Mouse (Mus musculus): ENCODE results near the gene Mfn2. TPM values are rescaled to one million over a fixed set of nuclear protein-coding genes. Genes with fewer than 3 reads are reported as not detected.

The Mfn2 gene
- polyA plus RNA-seq, 1 experiment from 2014 or later: 144 TPM

Other genes starting within 250 kb of the Mfn2 start
- not detected in 2 replicates for gene Zfp534, start 202.2 kb downstream of the Mfn2 start, polyA plus RNA-seq (2015; fragmentation: Nextera tagmentation; extraction: Ambion mirVana)
- gene Zfp984, start 94.9 kb downstream of the Mfn2 start, polyA plus RNA-seq (2015; fragmentation: Nextera tagmentation; extraction: Ambion mirVana): 8.4 and 9.0 TPM in 2 replicates
- 3.4 and 4.0 TPM in 2 replicates for gene Zfp933, start 56.3 kb downstream of the Mfn2 start, polyA plus RNA-seq (2015; fragmentation: Nextera tagmentation; extraction: Ambion mirVana)
- 24.1 and 33.0 TPM in 2 replicates for gene Miip, start 35.9 kb downstream of the Mfn2 start, polyA plus RNA-seq (2015; fragmentation: Nextera tagmentation; extraction: Ambion mirVana)
- 10.0 and 10.2 TPM in 2 replicates for gene Fv1, start 35.7 kb downstream of the Mfn2 start, polyA plus RNA-seq (2015; fragmentation: Nextera tagmentation; extraction: Ambion mirVana)
- 52.1 and 60.0 TPM in 2 replicates for gene Plod1, start 32.1 kb upstream of the Mfn2 start, polyA plus RNA-seq (2015; fragmentation: Nextera tagmentation; extraction: Ambion mirVana)
- gene 2510039O18Rik, start 36.2 kb upstream of the Mfn2 start, polyA plus RNA-seq (2015; fragmentation: Nextera tagmentation; extraction: Ambion mirVana): 12.1 and 17.6 TPM in 2 replicates
- gene Nppb, start 81.1 kb upstream of the Mfn2 start, polyA plus RNA-seq (2015; fragmentation: Nextera tagmentation; extraction: Ambion mirVana): 130 and 171 TPM in 2 replicates
- 3,881 and 5,336 TPM in 2 replicates for gene Nppa, start 96.0 kb upstream of the Mfn2 start, polyA plus RNA-seq (2015; fragmentation: Nextera tagmentation; extraction: Ambion mirVana)
- 6.6 and 7.7 TPM in 2 replicates for gene Clcn6, start 134.1 kb upstream of the Mfn2 start, polyA plus RNA-seq (2015; fragmentation: Nextera tagmentation; extraction: Ambion mirVana)
- gene Mthfr, start 134.4 kb upstream of the Mfn2 start, polyA plus RNA-seq (2015; fragmentation: Nextera tagmentation; extraction: Ambion mirVana): 11.2 and 16.1 TPM in 2 replicates
- 15.8 and 18.7 TPM in 2 replicates for gene Agtrap, start 183.3 kb upstream of the Mfn2 start, polyA plus RNA-seq (2015; fragmentation: Nextera tagmentation; extraction: Ambion mirVana)
- gene Mad2l2, start 225.7 kb upstream of the Mfn2 start, polyA plus RNA-seq (2015; fragmentation: Nextera tagmentation; extraction: Ambion mirVana): 30.9 and 35.4 TPM in 2 replicates
- gene Draxin, start 226.0 kb upstream of the Mfn2 start, polyA plus RNA-seq (2015; fragmentation: Nextera tagmentation; extraction: Ambion mirVana): 0.15 TPM in 1 of 2 replicates, not detected in the other
- 18.8 and 19.7 TPM in 2 replicates for gene Fbxo6, start 247.4 kb upstream of the Mfn2 start, polyA plus RNA-seq (2015; fragmentation: Nextera tagmentation; extraction: Ambion mirVana)

Measured in heart, embryonic 15.5 days (tissue).